Mouse (Mus musculus) cerebellum, adult 2 months (tissue): ENCODE data around the gene Cdk8. TPM values are rescaled to one million over a fixed set of nuclear protein-coding genes. Genes with fewer than 3 reads are reported as not detected.

Experiments
- DNase-seq, 2 experiments: peaks; one replicate each; pipeline ENCODE4 v3.0.0; 2021
- H3K27ac ChIP-seq: fragments of 200-500 bp; 2 replicates; pipeline ENCODE4 v1.5.1; 2012; ENCODE audit warnings: low read length, control low read depth, inconsistent platforms; ENCODE audit not compliant: insufficient read depth
- H3K27me3 ChIP-seq: fragments of 200-500 bp; 2 replicates; pipeline ENCODE4 v1.6.1; 2012; ENCODE audit warnings: inconsistent platforms, mild to moderate bottlenecking, low read length, moderate library complexity; ENCODE audit not compliant: control insufficient read depth, insufficient read depth
- H3K4me1 ChIP-seq: fragments of 200-500 bp; 2 replicates; pipeline ENCODE4 v1.6.1; 2011; ENCODE audit warnings: low read length; ENCODE audit not compliant: control insufficient read depth, insufficient read depth
- H3K4me3 ChIP-seq: fragments of 200-500 bp; replicated peaks from 2 replicates; pipeline ENCODE3; 2011; ENCODE audit warnings: mild to moderate bottlenecking, low read depth, low read length, control low read depth; ENCODE audit not compliant: insufficient read depth
- CTCF ChIP-seq: fragments of 200-500 bp; IDR thresholded peaks from 2 replicates; pipeline ENCODE4 v1.5.1; 2011; ENCODE audit warnings: low read depth, mild to moderate bottlenecking, control low read depth, low read length, moderate library complexity, borderline replicate concordance; ENCODE audit not compliant: insufficient read depth
- POLR2A ChIP-seq: fragments of 200-500 bp; IDR thresholded peaks from 2 replicates; pipeline ENCODE4 v1.6.1; 2011; ENCODE audit warnings: low read length, control low read depth, borderline replicate concordance; ENCODE audit not compliant: insufficient read depth
- WGBS: fragments of 180-500 bp; shearing (Covaris S2); methylation state at CpG from one replicate; pipeline ENCODE4 v1.1.7; 2018; 5-methylcytosine and 5-hydroxymethylcytosine counted together
- polyA plus RNA-seq: library from polyadenylated mRNA; depleted of rRNA; stranded (reverse); fragments of >200 nt; gene quantifications from 2 replicates; pipeline ENCODE4 v1.2.3, GENCODE M21; 2012

Cdk8 gene
- polyA plus RNA-seq, 1 experiment, result 35.3 TPM

- Histone ChIP-seq H3K27me3 (no peaks in the 10 kb centered on the region), H3K27ac (no peak overlapping the region), H3K4me1 (peaks cover 4% of the 10 kb centered on the region; the same call in 1 of the 2 replicates), H3K4me3 (no peak overlapping the region)
- no peak for DNase-seq
- TF ChIP-seq POLR2A, result no peak
- TF ChIP-seq CTCF, result no peak
- WGBS, result 96% methylated on average over 12 of the region's 12 CpGs
These were observed 19.5 kb downstream of the Cdk8 start for GRCm38 (mm10) chr5:146250369-146251075.

DNA sequence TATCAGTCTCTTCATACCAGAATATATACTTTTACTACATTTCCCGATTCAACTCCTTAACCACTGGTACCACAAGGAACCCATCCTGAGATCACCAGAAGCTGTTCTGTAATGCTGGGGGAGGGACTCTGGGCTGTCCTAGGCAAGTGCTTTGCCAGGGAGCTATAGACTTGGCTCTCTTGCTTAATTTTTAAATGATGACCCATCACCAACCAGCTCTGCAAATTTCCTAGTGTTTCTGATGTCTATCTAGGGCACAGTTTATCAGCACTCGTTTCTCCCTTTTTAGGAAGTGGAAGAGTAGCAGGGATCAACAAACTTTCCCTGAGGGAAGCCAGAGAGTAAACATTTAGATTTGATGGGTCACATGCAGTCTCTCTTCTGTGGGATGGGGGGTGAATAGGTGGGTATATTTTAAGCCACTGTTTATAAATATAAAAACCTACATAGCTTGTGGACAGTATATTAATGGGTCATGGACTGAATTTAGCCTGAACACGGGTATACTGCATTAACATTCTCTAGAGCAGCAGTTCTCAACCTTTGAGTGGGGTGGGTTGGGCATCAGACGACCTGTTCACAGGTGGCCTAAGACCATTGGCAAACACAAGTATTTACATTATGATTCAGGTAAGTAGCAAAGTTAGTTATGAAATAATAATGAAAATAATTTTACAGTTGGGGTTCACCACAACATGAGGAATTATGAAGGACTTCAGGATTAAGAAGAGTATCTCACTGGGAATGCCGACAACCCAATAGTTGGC, 20.8 kb downstream of the Cdk8 start:
- Histone ChIP-seq H3K4me3 (no peak overlapping the region), H3K27ac (no peak overlapping the region), H3K27me3 (no peaks in the 10 kb centered on the region), H3K4me1 (peaks cover 4% of the 10 kb centered on the region; the same call in 1 of the 2 replicates)
- WGBS, result 79% methylated on average over 5 of the region's 5 CpGs
- TF ChIP-seq CTCF (no peak), POLR2A (no peak)
- DNase-seq, result no peak

- WGBS, result 15% methylated on average over 5 of the region's 5 CpGs
- peaks cover 4% of the 10 kb centered on the region; the same call in 1 of the 2 replicates for H3K4me1 ChIP-seq
- H3K27me3 ChIP-seq, result no peaks in the 10 kb centered on the region
- H3K4me3 ChIP-seq, result no peak overlapping the region
- peak; percentile 52 to 59 for DNase-seq
- TF ChIP-seq POLR2A (no peak), CTCF (no peak)
- H3K27ac ChIP-seq, result no peak overlapping the region
These were observed 22.6 kb downstream of the Cdk8 start for GRCm38 (mm10) chr5:146253644-146254043.

DNA sequence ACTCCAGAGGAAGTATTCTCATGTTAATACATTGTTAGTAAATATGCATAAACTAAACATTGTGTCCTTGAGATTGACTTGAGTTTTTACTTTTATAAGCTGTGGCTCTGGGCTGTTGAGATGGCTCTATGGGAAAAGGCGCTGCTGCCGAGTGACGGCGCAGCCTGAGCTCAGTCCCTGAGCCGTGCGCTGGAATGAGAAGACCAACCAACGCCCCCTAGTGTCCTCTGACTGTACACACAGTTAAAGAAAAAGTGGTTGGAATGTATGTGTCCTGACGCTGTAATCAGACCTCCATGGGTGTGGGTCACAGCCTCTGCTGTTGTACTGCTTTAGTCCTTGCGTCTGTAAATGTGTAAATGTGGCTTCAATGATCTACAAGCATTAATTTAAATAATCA, 29.0 kb downstream of the Cdk8 start:
- no peak for TF ChIP-seq POLR2A
- no peak for TF ChIP-seq CTCF
- H3K27ac ChIP-seq, result no peak overlapping the region
- no peak overlapping the region for H3K4me3 ChIP-seq
- no peaks in the 10 kb centered on the region for H3K27me3 ChIP-seq
- 67% methylated on average over 9 of the region's 9 CpGs for WGBS
- no peak for DNase-seq
- no peaks in the 10 kb centered on the region for H3K4me1 ChIP-seq

DNA sequence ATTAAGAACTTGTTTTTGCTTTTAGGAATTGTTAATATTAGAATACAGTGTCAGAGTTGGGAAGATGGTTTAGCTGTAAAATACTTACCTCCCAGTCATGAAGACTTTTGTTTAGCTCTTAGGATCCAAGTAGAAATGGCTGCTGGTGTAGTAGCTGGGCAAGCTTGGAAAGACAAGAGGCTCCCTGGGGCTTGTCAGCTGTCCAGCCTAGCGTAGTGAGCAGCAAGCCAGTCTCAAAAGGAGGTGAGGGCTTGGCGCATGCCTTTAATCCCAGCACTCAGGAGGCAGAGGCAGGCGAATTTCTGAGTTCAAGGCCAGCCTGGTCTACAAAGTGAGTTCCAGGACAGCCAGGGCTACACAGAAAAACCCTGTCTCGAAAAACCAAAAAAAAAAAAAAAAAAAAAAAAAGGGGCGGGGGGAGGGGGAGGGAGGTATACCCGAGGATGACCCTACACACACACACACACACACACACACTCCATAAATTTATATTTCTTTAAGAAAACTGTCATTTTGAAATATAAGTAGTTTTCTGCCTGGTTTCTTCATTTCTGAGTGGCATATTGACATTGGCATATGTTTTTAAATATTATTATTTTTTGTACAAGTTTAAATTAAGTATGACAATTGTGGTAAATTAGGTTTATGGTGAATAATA, 35.0 kb downstream of the Cdk8 start:
- peak; percentile 61 to 72 for DNase-seq
- TF ChIP-seq CTCF (no peak), POLR2A (no peak)

GRCm38 (mm10) chr5:146267776-146268175, 36.7 kb downstream of the Cdk8 start:
- 24% methylated on average over 7 of the region's 7 CpGs for WGBS
- TF ChIP-seq CTCF (no peak), POLR2A (no peak)
- no peak overlapping the region for H3K27ac ChIP-seq
- H3K4me3 ChIP-seq, result no peak overlapping the region
- peak; percentile 35 to 47 for DNase-seq
- peaks cover 9% of the 10 kb centered on the region; the same call in 1 of the 2 replicates for H3K4me1 ChIP-seq
- no peaks in the 10 kb centered on the region for H3K27me3 ChIP-seq

More for the DNA sequence above, 35.0 kb downstream of the Cdk8 start:
- peaks cover 9% of the 10 kb centered on the region; the same call in 1 of the 2 replicates for H3K4me1 ChIP-seq
- H3K27me3 ChIP-seq, result no peaks in the 10 kb centered on the region
- H3K4me3 ChIP-seq, result no peak overlapping the region
- 32% methylated on average over 5 of the region's 6 CpGs for WGBS
- no peak overlapping the region for H3K27ac ChIP-seq

GRCm38 (mm10) chr5:146270593-146270992, 39.6 kb downstream of the Cdk8 start:
- no peak for DNase-seq
- no peak for TF ChIP-seq POLR2A
- no peak for TF ChIP-seq CTCF
- WGBS, result 83% methylated on average over 9 of the region's 9 CpGs

More at GRCm38 (mm10) chr5:146270593-146270992, 39.6 kb downstream of the Cdk8 start:
- H3K27me3 ChIP-seq, result no peaks in the 10 kb centered on the region
- H3K4me1 ChIP-seq, result peaks cover 12% of the 10 kb centered on the region; the same call in 1 of the 2 replicates
- H3K4me3 ChIP-seq, result no peak overlapping the region
- no peak overlapping the region for H3K27ac ChIP-seq
